14 mouse cellular contexts compared by ENCODE assay signal in the genomic region with DNA sequence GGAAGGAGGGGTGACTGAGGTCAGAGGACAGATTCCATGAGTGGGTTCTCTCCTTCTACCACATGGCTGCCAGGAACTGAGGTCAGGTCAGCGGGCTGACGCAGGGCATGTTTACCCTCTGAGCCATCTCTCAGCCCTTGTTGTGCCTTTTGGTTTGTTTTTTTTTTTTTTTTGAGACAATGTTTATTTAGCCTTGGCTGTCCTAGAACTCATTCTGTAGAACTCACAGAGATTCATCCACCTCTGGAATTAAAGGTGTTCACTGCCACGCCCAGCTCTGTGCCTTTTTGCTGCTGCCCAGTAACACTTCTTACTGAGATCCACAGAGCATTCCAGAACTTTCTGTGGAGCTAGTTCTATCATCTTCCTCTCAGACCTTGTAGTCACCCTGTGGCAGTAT.
"Had no signal": no experiment of that assay in that cellular context is flagged by ENCODE, and none has a peak within 500 bp of the region (broad histone marks: within the 10 kb centered on the region; RNA-seq: fewer than 3 reads in every experiment).

No protein-coding gene starts in this region.

- DNase-seq: retina, postnatal 1 day; right cerebral cortex, adult 18-20 months; right cerebral cortex, postnatal 14 days; right cerebral cortex, postnatal 25 days; right cerebral cortex, postnatal 4 days; spleen, adult 18-20 months; thymus, adult 18-20 months; thymus, adult 2 months; thymus, postnatal 14 days; thymus, postnatal 25 days; thymus, postnatal 36 days; thymus, postnatal 4 days had no signal

- H3K36me3 ChIP-seq: neural tube, embryonic 15.5 days; stomach, embryonic 15.5 days had no signal

- H3K4me3 ChIP-seq: neural tube, embryonic 15.5 days; stomach, embryonic 15.5 days had no signal

- H3K9me3 ChIP-seq: neural tube, embryonic 15.5 days; stomach, embryonic 15.5 days had no signal

- H3K27me3 ChIP-seq: neural tube, embryonic 15.5 days; stomach, embryonic 15.5 days had no signal

- H3K9ac ChIP-seq: neural tube, embryonic 15.5 days; stomach, embryonic 15.5 days had no signal

- H3K27ac ChIP-seq: neural tube, embryonic 15.5 days had no signal

- H3K4me2 ChIP-seq: neural tube, embryonic 15.5 days; stomach, embryonic 15.5 days had no signal
